Mouse (Mus musculus) CD4-positive, CD25-positive, alpha-beta regulatory T cell, adult 4 months (primary cell): Measurements from ENCODE around the gene Sncb. TPM values are rescaled to one million over a fixed set of nuclear protein-coding genes. Genes with fewer than 3 reads are reported as not detected.
"Not testable (repeated sequence)": the region's sequence is repeated elsewhere in the genome, so short reads cannot be mapped to it uniquely, and the experiment has no call there.

Source experiments
- ATAC-seq: one replicate; pipeline ENCODE4 v1.8.0; 2017
- polyA plus RNA-seq, 2 experiments: library from polyadenylated mRNA; unstranded; fragments of 100-300 nt; shearing (Covaris generic); gene quantifications; one replicate each; pipeline ENCODE4 v1.2.1; 2017

Gene Sncb
- 1 to 10 TPM in 1 of 2 experiments, under 1 TPM in 1; 0.30 to 1.1 TPM for polyA plus RNA-seq

DNA sequence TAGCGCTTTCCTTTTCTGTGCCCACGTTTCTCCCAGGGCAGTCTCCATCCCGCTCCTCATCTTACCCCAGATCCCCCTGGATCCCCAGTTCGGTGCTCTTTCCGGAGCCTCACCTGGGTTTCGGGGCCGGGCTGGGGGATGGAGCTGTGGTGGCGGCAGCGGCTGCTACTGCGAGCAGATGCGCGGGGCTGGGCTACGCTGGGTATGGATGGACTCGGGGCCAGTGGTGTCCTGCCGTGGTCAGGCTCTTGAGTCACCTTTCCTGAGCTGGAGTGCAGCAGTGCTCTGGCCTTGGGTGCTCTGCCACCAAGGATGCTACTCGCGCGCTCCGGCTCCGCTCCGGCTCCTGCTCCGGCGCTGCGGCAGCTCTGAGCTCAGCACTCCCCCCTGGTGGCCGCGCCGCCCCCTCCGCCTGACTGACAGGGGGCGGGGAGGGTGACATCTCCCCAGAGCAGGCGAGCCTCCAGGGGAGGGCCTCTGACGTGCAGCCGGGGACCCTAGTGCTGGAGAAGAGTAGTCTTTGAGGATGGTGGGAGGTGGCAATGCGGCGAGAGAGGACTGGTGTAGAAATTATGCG, at the start of gene Sncb:
TSS of gene Sncb (minus strand) at position 404 of the 577 bp plus-strand sequence.
- peak; percentile 74 for ATAC-seq

GRCm38 (mm10) chr13:54813381-54813780, 47.0 kb upstream of the Sncb start:
- ATAC-seq: no peak

DNA sequence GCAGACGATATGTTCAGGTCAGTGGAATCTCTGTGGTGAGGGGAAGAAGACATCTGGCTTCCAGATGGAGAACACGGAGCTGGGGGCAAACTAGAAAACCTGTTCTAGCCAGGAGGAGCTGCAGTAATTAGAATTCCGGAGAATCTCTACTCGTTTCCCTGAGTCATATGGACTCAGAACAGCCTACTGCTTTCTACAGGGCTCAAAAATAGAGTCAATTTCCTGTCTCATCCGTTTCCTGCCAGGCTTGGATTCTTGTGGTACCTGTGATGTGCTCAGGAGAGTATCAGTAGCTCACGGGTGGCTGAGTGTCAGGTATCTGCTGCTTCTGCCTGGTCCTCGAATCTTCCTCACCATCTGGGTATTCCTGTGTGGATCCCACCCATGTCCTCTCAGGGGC, 45.1 kb upstream of the Sncb start:
- ATAC-seq: no peak

DNA sequence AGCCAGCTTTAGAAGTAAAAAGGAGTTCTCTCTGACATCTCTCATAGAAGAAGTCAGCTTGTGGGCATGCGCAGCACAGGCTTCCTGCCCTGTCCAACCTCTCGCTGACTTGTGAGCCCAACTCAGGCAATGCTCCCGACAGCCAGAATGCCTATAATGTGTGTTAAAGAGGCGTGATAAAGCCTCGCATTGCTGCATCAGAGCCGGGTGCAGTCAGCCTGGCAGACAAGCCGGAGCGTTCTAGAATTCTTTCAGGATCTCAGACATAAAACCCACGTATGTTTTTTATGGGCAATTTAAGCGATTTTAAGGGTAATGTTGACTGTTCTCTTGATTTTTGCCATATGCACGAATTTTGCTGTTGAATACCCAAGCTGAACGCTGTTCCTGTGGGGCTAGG, 41.7 kb upstream of the Sncb start:
- no peak for ATAC-seq

DNA sequence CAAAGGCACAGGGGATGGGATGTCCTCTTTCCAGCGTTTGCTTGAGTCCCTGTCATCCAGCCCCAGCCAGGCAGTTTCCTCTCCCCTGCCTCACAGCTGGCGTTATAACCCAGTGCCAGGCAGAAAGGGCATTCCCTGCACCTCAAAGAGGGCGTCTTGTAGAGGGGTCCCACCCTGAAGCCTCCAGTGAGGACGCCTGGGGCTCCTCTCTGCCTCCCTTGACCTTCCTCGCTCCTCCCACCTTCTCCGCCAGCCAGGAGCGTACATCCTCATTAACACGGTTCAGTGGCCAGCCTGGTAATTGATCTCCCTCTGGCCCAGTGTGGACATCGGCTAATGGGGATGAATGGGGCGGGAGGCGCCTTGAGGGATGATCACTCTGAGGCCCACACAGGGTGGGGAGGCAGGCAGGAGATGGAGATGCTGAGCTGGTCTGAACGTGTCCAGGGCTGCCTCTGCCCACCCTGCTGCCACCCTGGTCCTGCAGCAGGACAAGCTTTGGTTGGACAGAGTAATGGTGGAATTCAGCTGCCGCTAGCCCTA, 40.1 kb upstream of the Sncb start:
- no peak for ATAC-seq

- no peak for ATAC-seq
Measured at GRCm38 (mm10) chr13:54805134-54805838, 38.9 kb upstream of the Sncb start.

DNA sequence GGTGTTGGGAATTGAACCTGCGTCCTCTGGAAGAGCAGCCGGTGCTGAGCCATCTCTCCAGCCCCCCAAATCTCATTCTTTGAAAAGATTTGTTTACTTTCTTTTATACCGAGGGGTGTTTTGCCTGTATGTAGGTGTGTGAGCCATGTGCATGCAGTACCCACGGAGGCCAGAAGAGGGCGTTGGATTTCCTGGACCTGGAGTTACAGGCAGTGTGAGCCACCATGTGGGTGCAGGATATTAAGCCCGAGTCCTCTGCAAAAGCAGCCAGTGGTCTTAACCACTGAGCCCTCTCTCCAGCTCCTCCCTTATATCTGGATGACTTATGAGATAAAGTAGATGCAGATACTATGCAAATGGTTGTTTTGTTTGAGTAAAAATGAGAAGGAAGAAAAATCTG, 36.6 kb upstream of the Sncb start:
- ATAC-seq: no peak

- no peak for ATAC-seq
Measured at GRCm38 (mm10) chr13:54800206-54800605, 33.8 kb upstream of the Sncb start.

DNA sequence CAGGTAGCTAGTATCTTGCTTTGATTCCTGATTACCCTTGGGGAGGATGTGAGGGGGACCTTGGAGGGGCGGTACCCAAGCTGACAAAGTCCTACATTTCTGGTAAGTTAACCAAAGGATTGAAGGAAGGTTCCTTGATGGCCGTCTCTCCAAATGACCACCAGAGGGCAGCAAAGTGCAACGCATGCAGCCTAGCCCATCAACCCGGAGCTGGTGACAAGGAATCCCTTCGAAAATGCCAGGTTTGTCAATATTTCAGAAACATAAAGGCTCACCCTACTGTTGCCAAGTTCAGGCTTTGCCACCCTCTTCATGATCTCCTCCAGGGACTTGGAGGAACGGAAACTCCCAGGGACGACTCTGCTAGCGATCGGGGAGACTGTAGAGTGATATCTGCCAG, 33.3 kb upstream of the Sncb start:
- peak; percentile 63 for ATAC-seq

- no peak for ATAC-seq
Measured at GRCm38 (mm10) chr13:54798740-54799139, 32.3 kb upstream of the Sncb start.

- no peak for ATAC-seq
Measured at GRCm38 (mm10) chr13:54797861-54798643, 31.7 kb upstream of the Sncb start.

GRCm38 (mm10) chr13:54797356-54797755, 31.0 kb upstream of the Sncb start:
- ATAC-seq: peak; percentile 37

DNA sequence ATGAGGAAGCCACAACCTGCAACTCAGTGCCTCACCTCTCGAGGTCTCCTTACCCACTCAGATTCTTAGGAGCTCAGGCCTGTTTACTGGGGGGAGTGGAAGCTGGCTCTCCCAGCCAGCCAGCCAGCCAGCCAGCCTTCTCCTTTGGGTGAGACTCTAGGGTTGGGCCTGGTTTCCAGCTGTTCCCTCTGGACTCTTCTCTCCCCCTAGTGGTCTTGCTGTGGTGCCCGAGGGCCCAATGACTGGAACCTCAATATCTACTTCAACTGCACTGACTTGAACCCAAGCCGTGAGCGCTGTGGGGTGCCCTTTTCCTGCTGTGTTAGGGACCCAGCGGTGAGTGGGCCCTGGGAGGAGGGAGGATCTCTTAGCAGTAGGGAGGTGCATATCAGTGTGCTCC, 28.4 kb upstream of the Sncb start:
- no peak for ATAC-seq

- ATAC-seq: no peak
Measured at GRCm38 (mm10) chr13:54794002-54794577, 27.7 kb upstream of the Sncb start.

GRCm38 (mm10) chr13:54792259-54793230, 26.1 kb upstream of the Sncb start:
- ATAC-seq: no peak

- peak; percentile 12 for ATAC-seq
Measured at GRCm38 (mm10) chr13:54789561-54790397, 23.4 kb upstream of the Sncb start.

- ATAC-seq: peak; percentile 90
Measured at GRCm38 (mm10) chr13:54788740-54789560, 22.6 kb upstream of the Sncb start, which contains the start of gene Tspan17. TSS of gene Tspan17 (plus strand) at chr13:54789377.

DNA sequence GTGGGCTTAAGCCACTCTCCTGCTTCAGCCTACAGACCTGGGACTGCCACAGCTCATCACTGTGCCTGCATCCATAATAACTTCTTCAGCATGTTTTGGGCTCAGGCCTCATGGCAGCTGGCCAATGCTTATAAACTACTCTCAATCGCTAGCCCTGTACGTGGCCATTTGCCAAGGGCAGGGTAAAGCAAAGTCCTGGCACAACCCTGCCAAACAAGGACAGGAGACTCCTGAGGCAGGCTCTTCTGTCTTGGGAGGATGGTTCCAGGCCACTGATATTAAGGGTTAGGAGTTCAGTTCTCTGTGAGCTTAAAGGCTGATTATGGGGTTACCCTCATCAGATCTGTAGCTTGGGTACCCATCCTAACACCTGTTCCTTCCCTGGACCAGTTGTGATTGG, 21.2 kb upstream of the Sncb start:
- not testable (repeated sequence) for ATAC-seq

DNA sequence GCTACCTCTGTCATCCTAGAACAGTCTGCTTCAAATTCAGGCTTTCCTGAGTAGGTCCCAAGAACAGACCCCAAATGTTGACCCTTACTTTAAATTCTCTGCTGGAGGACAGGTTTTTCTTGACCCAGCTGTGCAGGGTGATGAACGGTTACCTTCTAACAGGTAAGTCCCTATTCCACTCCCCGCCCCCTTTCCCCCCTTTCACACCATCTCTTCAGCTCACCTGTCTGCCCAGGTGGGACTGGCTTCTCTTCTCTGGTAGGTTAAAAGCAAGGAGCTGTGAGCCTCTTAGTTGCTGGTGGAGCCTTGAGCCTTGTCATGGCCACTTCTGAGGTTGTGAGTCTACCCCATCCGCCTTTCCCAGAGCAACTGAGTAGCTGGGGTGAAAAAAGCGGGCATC, 17.3 kb upstream of the Sncb start, which contains the start of gene Eif4e1b:
TSS of gene Eif4e1b (plus strand) at position 301 of the 400 bp plus-strand sequence.
- ATAC-seq: no peak

GRCm38 (mm10) chr13:54783235-54783634, 16.8 kb upstream of the Sncb start:
- no peak for ATAC-seq
